Mouse (Mus musculus) liver, embryonic 13.5 days (tissue): Measurements from ENCODE around the gene Sec63. TPM values are rescaled to one million over a fixed set of nuclear protein-coding genes. Genes with fewer than 3 reads are reported as not detected.
A peak's percentile ranks its signal among the peaks of the same experiment; 100 is the strongest.

Source experiments
- ATAC-seq: fragments of 200-750 bp; cut with Nextera tagmentation; 2 replicates; pipeline ENCODE4 v1.8.0; 2017; ENCODE audit warnings: low read depth, mild to moderate bottlenecking, moderate number of reproducible peaks, moderate library complexity
- DNase-seq: peaks from one replicate; pipeline ENCODE4 v3.0.0; 2022
- H3K27ac ChIP-seq: fragments of 300-500 bp; sonication (generic); 2 replicates; pipeline ENCODE4 v1.5.1; 2015; ENCODE audit warnings: moderate library complexity, mild to moderate bottlenecking, inconsistent platforms
- H3K27me3 ChIP-seq: fragments of 300-500 bp; sonication (generic); 2 replicates; pipeline ENCODE4 v1.6.1; 2015; ENCODE audit warnings: mild to moderate bottlenecking, inconsistent platforms
- H3K36me3 ChIP-seq: fragments of 300-500 bp; sonication (generic); 2 replicates; pipeline ENCODE4 v1.6.1; 2015; ENCODE audit warnings: mild to moderate bottlenecking, inconsistent platforms
- H3K4me1 ChIP-seq: fragments of 300-500 bp; sonication (generic); replicated peaks from 2 replicates; pipeline ENCODE4 v1.6.1; 2015; ENCODE audit warnings: inconsistent platforms
- H3K4me2 ChIP-seq: fragments of 300-500 bp; sonication (generic); 2 replicates; pipeline ENCODE4 v1.6.1; 2015; ENCODE audit warnings: inconsistent platforms, mild to moderate bottlenecking, moderate library complexity
- H3K4me3 ChIP-seq: fragments of 300-500 bp; sonication (generic); replicated peaks from 2 replicates; pipeline ENCODE4 v1.5.1; 2015; ENCODE audit warnings: mild to moderate bottlenecking, inconsistent platforms
- H3K9ac ChIP-seq: fragments of 300-500 bp; sonication (generic); 2 replicates; pipeline ENCODE4 v1.6.1; 2015; ENCODE audit warnings: mild to moderate bottlenecking, inconsistent platforms
- H3K9me3 ChIP-seq: fragments of 300-500 bp; sonication (generic); replicated peaks from 2 replicates; pipeline ENCODE4 v1.6.1; 2016; ENCODE audit warnings: inconsistent platforms
- WGBS: fragments of 180-500 bp; shearing (Covaris S2); methylation state at CpG from one replicate; pipeline ENCODE4 v1.1.7; 2015; ENCODE audit not compliant: insufficient replicate concordance; 5-methylcytosine and 5-hydroxymethylcytosine counted together
- polyA plus RNA-seq: library from polyadenylated mRNA; unstranded; fragments of >200 nt; fragmentation: Nextera tagmentation; extraction: Ambion mirVana; gene quantifications from 2 replicates; pipeline ENCODE4 v1.2.1, GENCODE M21; 2015

Sec63 gene
- polyA plus RNA-seq, 1 experiment from 2014 or later: 9.8 TPM

DNA sequence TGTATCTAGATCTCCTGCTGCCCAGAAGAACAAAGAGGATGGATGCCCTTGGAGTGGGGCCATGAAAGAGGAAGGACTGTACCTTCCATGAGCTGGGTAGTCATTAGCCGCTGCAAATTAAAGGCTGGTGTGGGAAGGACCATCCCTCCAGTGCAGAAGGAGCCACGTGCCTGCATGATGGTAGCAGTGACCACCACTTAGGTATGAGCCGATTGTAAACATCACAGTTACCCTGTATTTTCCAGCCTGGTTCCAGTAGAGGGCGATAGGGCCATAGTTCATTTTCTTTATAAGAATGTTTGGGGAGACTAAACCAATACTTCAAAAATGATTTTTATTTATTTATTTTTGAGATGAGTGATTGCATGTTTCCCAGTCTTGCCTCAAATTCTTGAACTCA, 71.4 kb downstream of the Sec63 start:
- ATAC-seq (no peak), DNase-seq (no peak)
- Histone ChIP-seq H3K9me3 (no peaks in the 10 kb centered on the region), H3K9ac (no peak overlapping the region), H3K4me3 (no peak overlapping the region), H3K27me3 (no peaks in the 10 kb centered on the region), H3K4me2 (no peak overlapping the region), H3K27ac (no peak overlapping the region), H3K36me3 (peaks cover 37% of the 10 kb centered on the region), H3K4me1 (no peaks in the 10 kb centered on the region)
- WGBS: 60% methylated on average over 4 of the region's 4 CpGs

DNA sequence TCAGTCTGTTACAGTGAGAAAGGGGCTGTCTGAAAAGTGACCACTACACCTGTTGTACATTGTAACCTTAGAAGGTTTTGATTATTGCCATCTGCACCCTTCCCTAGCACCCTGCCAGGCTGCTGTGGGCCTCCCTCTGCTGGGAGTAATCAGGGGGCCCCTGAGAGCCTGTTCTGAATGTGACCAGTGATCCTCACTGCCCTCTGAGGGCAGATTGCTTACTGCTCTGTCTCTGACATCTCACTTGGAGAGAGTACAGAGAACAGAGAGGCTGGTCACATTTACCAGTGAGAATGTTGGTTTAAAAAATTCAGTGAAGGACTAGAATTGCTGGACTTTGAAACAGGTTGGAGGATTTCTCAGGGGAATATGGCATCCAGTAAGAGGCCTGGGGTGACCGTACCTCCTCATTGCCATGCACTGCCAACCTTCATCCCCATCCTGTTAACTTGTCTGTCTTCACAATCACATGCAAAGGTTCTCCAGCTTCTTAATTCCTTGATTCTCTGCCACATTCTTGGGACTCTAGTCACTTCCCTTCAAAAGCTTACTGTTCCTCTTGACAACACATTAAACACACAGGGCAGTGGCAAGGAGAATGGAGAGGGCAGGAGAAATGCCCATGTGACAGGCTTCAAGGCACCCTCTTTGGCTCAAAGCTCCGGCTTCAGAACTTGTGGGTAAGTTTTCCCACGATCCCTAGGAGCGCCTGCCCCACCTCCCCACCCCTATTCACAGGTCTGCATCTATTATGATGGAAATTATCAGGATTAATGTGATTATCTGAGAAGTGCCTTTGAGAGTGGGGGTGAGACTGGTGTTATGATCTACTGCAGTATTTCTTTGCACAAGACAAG, 72.8 kb downstream of the Sec63 start:
- H3K9me3 ChIP-seq: no peaks in the 10 kb centered on the region
- H3K36me3 ChIP-seq: peaks cover 29% of the 10 kb centered on the region
- ATAC-seq: no peak
- no peak overlapping the region for H3K27ac ChIP-seq
- H3K27me3 ChIP-seq: no peaks in the 10 kb centered on the region
- no peak overlapping the region for H3K4me3 ChIP-seq
- no peak overlapping the region for H3K4me2 ChIP-seq
- WGBS: 82% methylated on average over 4 of the region's 4 CpGs
- H3K4me1 ChIP-seq: no peaks in the 10 kb centered on the region
- H3K9ac ChIP-seq: no peak overlapping the region
- DNase-seq: no peak

DNA sequence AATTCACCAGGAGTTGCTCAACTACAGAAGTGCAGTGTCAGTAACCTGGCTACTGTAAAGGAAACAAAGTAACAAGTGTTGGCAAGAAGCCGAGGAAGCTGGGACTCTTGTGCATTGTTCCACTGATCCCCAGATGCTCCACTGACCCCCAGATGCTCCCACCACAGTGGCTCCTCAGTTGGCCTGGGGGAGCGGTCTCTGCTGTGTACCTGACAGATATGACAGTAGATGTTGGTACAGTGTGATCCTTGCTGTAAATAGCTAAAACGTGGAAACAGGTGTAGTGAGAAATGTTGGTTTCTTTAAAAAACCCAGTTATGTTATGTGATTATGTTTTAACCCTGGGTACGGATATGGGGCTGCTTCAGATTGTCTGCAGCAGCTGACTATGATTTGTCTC, 76.8 kb downstream of the Sec63 start:
- DNase-seq: no peak
- ATAC-seq: no peak
- 70% methylated on average over 4 of the region's 4 CpGs for WGBS
- Histone ChIP-seq H3K9ac (no peak overlapping the region), H3K36me3 (peaks cover 4% of the 10 kb centered on the region), H3K27me3 (no peaks in the 10 kb centered on the region), H3K27ac (no peak overlapping the region), H3K9me3 (no peaks in the 10 kb centered on the region), H3K4me2 (no peak overlapping the region), H3K4me3 (no peak overlapping the region), H3K4me1 (no peaks in the 10 kb centered on the region)

DNA sequence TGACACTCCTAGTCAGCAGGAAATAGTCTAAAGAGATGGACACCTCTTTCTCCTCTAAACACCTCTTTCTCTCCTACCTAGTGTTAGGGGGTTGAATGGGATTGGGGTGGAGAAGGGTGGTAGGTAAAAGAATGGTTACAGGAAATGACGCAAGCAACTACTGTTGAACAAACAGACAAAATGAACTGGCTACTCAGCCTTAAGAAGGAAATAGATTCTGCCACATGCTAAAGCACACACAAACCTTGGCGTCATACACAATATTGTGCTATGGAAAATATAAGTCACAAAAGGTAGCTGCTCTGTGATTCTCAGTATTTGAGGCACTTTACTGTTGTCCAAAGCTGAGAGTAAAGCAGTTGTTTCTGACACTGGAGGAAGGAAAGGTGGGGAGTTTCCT, 77.4 kb downstream of the Sec63 start:
- H3K9ac ChIP-seq: no peak overlapping the region

DNA sequence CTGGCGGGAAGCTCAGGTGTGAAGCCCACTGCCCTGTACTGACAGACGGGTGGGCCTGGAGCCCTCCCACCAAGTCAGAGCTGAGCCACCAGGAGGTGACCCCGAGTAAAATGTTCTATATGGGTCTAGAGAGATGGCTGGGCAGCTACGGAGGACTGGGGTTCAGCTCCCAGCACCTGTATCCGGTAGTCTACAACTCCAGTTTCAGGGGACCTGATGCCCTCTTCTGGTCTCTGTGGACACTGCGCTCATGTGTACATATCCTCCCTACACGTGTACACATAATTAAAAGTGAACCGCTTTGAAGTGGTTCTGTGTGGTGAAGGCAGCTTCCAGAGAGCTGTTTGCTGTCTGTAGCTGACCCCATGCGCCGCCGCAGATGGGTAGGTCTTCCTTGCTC, 78.7 kb downstream of the Sec63 start:
- no peak overlapping the region for H3K9ac ChIP-seq
- H3K36me3 ChIP-seq: no peaks in the 10 kb centered on the region; the same call in 1 of the 2 replicates
- H3K9me3 ChIP-seq: no peaks in the 10 kb centered on the region
- H3K4me2 ChIP-seq: no peak overlapping the region
- H3K27ac ChIP-seq: no peak overlapping the region
- no peaks in the 10 kb centered on the region for H3K4me1 ChIP-seq
- WGBS: 84% methylated on average over 11 of the region's 11 CpGs
- no peak for DNase-seq
- ATAC-seq: no peak
- H3K4me3 ChIP-seq: no peak overlapping the region
- no peaks in the 10 kb centered on the region for H3K27me3 ChIP-seq

More for the DNA sequence above, 77.4 kb downstream of the Sec63 start:
- Histone ChIP-seq H3K4me1 (no peaks in the 10 kb centered on the region), H3K27me3 (no peaks in the 10 kb centered on the region), H3K9me3 (no peaks in the 10 kb centered on the region), H3K4me2 (no peak overlapping the region), H3K27ac (no peak overlapping the region), H3K36me3 (no peaks in the 10 kb centered on the region; the same call in 1 of the 2 replicates), H3K4me3 (no peak overlapping the region)
- 79% methylated on average over 2 of the region's 2 CpGs for WGBS
- DNase-seq (no peak), ATAC-seq (no peak)

DNA sequence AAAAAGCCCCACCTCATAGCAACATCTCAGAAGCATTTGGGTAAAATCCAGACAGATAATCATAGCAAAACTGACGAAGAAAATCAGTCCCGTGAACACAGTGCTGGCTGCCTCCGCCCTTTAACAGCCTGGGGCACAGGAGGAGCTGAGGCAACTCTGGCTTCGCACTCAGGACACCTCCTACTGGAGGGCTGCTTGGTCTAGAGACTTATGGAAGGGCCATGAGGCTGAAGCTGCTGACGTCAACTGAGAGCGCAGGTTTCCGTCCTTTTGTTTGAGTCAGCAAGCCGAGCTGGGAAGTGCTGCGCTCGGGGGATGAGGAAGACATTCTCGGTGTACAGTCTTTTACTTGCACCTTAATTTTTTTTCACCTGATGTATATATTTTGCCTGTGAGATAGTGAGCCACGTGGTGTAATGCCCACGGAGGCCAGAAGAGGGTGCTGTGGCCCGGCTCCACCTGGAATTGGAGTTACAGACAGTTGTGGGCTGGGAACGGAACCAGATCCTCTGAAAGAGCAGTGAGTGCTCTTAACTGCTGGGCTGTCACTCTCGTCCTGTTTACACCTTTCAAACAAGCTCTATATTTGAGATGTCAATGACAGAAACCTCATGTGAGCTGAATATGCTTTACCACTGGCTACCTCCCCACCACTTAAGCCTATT, 80.4 kb downstream of the Sec63 start:
- no peak for ATAC-seq
- no peaks in the 10 kb centered on the region for H3K27me3 ChIP-seq
- DNase-seq: peak; percentile 40
- H3K4me2 ChIP-seq: no peak overlapping the region
- H3K4me3 ChIP-seq: no peak overlapping the region
- H3K9me3 ChIP-seq: no peaks in the 10 kb centered on the region
- no peak overlapping the region for H3K9ac ChIP-seq
- no peaks in the 10 kb centered on the region for H3K4me1 ChIP-seq
- WGBS: 43% methylated on average over 16 of the region's 16 CpGs
- H3K36me3 ChIP-seq: no peaks in the 10 kb centered on the region
- no peak overlapping the region for H3K27ac ChIP-seq

DNA sequence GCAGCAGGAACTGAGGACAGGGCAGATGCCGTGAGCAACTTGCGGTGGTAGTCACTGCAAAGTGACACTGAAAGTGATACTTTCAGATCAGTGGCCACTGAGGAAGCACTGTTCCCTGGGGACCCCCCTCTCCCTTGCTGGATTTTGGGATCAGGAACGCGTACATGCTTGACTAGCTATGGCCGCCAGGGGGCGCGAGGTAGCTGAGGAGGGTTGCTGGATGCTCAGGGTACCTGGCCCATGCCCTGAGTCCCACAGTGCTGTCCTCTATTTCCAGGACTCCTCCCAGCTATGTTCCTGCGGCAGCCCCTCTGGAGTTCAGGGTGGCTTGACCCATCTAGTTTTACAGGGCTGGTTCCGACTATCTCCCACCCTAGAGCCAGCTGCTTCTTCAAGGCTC, 81.1 kb downstream of the Sec63 start:
- Histone ChIP-seq H3K9ac (no peak overlapping the region), H3K27me3 (no peaks in the 10 kb centered on the region), H3K36me3 (no peaks in the 10 kb centered on the region), H3K4me3 (no peak overlapping the region), H3K9me3 (no peaks in the 10 kb centered on the region), H3K4me1 (no peaks in the 10 kb centered on the region), H3K27ac (no peak overlapping the region), H3K4me2 (no peak overlapping the region)
- ATAC-seq (no peak), DNase-seq (peak; percentile 38)
- 20% methylated on average over 9 of the region's 9 CpGs for WGBS

DNA sequence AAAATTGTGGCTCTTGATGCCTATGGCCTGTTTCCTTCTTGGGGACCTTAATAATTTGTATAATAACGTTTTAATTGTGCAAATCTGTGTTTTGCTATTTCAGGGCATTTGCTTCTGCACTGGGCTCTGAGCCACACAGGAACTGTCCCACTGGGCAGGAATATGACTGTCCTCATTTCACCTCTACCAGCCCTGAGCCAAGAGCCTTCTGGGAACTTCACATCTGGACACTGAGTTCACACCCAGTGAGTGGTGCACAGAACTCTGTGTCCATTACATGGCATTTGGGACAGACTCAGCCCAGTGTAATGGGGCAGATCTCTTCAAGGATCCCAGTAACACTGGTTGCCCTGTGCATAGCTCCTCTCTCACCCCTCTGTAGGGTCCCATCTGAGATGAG, 82.1 kb downstream of the Sec63 start:
- DNase-seq (no peak), ATAC-seq (no peak)
- H3K4me3 ChIP-seq: no peak overlapping the region
- no peaks in the 10 kb centered on the region for H3K27me3 ChIP-seq
- no peak overlapping the region for H3K4me2 ChIP-seq
- 50% methylated on average over 1 of the region's 1 CpGs for WGBS
- no peaks in the 10 kb centered on the region for H3K9me3 ChIP-seq
- H3K36me3 ChIP-seq: no peaks in the 10 kb centered on the region
- H3K27ac ChIP-seq: no peak overlapping the region
- no peak overlapping the region for H3K9ac ChIP-seq
- H3K4me1 ChIP-seq: no peaks in the 10 kb centered on the region

DNA sequence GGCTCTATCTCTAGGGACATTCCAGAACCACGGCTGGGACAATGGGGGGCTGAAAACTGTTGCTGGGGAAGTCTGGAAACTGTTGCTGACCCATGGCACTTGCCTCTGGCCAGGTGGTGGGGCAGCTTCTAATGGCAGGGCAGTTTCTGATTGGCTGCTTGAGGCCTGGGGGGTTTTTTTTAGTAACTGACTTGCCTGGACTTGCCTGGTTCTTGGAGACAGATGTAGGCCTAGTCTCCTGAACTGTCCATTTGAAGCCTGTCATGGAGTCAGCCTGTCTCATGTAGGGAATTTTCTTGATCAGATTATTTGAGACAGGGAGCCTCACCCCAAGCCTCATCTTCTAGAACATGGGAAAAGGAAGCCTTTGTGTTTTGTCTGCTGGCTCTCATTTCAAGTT, 84.2 kb downstream of the Sec63 start:
- ATAC-seq (no peak), DNase-seq (no peak)
- Histone ChIP-seq H3K4me3 (no peak overlapping the region), H3K4me1 (no peaks in the 10 kb centered on the region), H3K36me3 (no peaks in the 10 kb centered on the region), H3K4me2 (no peak overlapping the region), H3K27ac (no peak overlapping the region), H3K27me3 (no peaks in the 10 kb centered on the region), H3K9ac (no peak overlapping the region), H3K9me3 (no peaks in the 10 kb centered on the region)
- WGBS: 20% methylated on average over 1 of the region's 1 CpGs

DNA sequence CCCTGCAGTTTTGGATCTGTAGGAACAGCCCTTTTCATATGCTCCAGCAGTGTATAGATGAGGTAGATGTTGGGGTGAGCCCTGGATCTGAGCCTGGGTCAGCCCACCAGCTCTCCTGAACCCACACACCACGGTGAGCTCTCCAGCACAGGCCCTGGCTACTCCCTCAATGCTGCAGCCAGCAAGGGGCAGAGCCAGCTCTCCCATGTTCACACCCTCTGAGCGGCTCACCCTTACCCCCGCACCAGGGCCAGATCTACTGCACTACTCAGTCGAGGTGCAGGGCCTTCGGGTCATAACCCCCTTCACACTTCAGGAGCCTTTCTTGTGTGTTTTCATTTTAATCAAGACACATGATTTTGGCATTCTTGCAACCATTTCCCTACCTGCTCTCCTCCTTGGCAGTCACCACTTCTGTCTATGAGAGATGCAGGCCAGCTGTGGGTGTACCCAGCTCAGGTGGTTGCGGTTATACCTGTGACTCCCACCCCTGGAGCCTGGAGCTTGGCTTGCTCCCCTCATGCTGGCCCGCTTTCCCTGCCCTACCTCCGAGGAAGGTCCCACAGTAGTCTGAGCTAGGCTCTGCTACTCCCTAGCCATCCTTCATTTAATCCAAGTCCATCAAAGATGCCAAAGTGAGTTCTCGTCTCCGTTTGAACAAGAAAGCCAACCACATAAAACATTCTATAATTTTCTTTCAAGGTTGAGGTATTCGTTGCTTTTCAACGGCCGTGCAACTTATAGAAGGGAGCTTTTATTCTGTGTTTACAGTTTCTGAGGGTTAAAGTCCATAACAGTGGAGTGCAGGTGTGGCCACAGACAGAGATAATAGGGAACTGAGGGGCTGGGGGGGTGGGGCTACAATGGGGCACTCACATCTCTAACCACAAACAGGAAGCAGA, 87.1 kb downstream of the Sec63 start:
- ATAC-seq (no peak), DNase-seq (no peak)
- Histone ChIP-seq H3K4me1 (no peaks in the 10 kb centered on the region), H3K9me3 (peaks cover 1% of the 10 kb centered on the region; the same call in 1 of the 2 replicates), H3K27ac (no peak overlapping the region), H3K4me3 (no peak overlapping the region), H3K36me3 (no peaks in the 10 kb centered on the region), H3K9ac (no peak overlapping the region), H3K4me2 (no peak overlapping the region), H3K27me3 (no peaks in the 10 kb centered on the region)
- 80% methylated on average over 13 of the region's 13 CpGs for WGBS

DNA sequence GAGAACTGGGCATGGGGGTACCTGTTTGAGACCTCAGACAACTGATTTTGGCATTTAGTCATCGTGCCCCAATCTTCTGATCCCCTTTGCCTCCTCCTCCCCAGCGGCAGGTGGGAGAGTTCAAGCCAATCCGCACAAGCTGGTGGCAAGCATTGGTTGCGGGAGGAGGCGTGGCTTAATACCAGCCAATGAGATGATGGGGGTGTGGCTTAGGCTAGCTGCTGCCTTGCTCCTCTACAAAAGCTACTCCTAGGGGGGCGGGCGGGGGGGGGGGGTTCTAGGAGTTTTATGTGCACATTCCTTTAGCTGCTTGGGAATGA, 87.7 kb downstream of the Sec63 start:
- Histone ChIP-seq H3K36me3 (no peaks in the 10 kb centered on the region), H3K27me3 (no peaks in the 10 kb centered on the region), H3K4me3 (no peak overlapping the region), H3K9me3 (peaks cover 3% of the 10 kb centered on the region; the same call in 1 of the 2 replicates), H3K27ac (no peak overlapping the region), H3K9ac (no peak overlapping the region), H3K4me2 (no peak overlapping the region), H3K4me1 (no peaks in the 10 kb centered on the region)
- 66% methylated on average over 7 of the region's 7 CpGs for WGBS
- ATAC-seq (no peak), DNase-seq (no peak)
